Mouse (Mus musculus) forebrain, embryonic 14.5 days (tissue): ENCODE measurements around the gene Mfsd4b3. TPM values are rescaled to one million over a fixed set of nuclear protein-coding genes. Genes with fewer than 3 reads are reported as not detected.

ENCODE experiments used
- ATAC-seq: fragments of 200-750 bp; cut with Nextera tagmentation; 2 replicates; pipeline ENCODE4 v1.8.0; 2017; ENCODE audit warnings: mild to moderate bottlenecking, moderate library complexity
- DNase-seq: peaks from one replicate; pipeline ENCODE4 v3.0.0-alpha.2; 2015; ENCODE audit warnings: low spot score
- H3K27ac ChIP-seq: fragments of 300-500 bp; sonication (generic); 2 replicates; pipeline ENCODE4 v1.5.1; 2014; ENCODE audit warnings: low read depth, mild to moderate bottlenecking, control low read depth, low read length, moderate library complexity
- H3K27me3 ChIP-seq: fragments of 300-500 bp; sonication (generic); replicated peaks from 2 replicates; pipeline ENCODE4 v1.6.1; 2014; ENCODE audit warnings: low read length, control low read depth, mixed read lengths; ENCODE audit not compliant: control insufficient read depth, insufficient read depth
- H3K36me3 ChIP-seq: fragments of 300-500 bp; sonication (generic); 2 replicates; pipeline ENCODE4 v1.6.1; 2014; ENCODE audit warnings: low read length, control low read depth; ENCODE audit not compliant: control insufficient read depth, insufficient read depth
- H3K4me1 ChIP-seq: fragments of 300-500 bp; sonication (generic); 2 replicates; pipeline ENCODE4 v1.6.1; 2014; ENCODE audit warnings: antibody characterized with exemption, low read length, control low read depth; ENCODE audit not compliant: control insufficient read depth, insufficient read depth
- H3K4me2 ChIP-seq: fragments of 300-500 bp; sonication (generic); 2 replicates; pipeline ENCODE4 v1.6.1; 2014; ENCODE audit warnings: mild to moderate bottlenecking, control low read depth, low read length
- H3K4me3 ChIP-seq: fragments of 300-500 bp; sonication (generic); 2 replicates; pipeline ENCODE4 v1.5.1; 2014; ENCODE audit warnings: low read depth, low read length, control low read depth
- H3K9ac ChIP-seq: fragments of 300-500 bp; sonication (generic); 2 replicates; pipeline ENCODE4 v1.6.1; 2014; ENCODE audit warnings: mild to moderate bottlenecking, low read length, control low read depth, moderate library complexity
- H3K9me3 ChIP-seq: fragments of 300-500 bp; sonication (generic); replicated peaks from 2 replicates; pipeline ENCODE4 v1.6.1; 2016; ENCODE audit warnings: low read length, control low read depth, mixed read lengths; ENCODE audit not compliant: control insufficient read depth
- WGBS: fragments of 180-500 bp; shearing (Covaris S2); extraction: QIAGEN DNeasy Blood & Tissue Kit; methylation state at CpG from one replicate; pipeline ENCODE4 v1.1.7; 2014; 5-methylcytosine and 5-hydroxymethylcytosine counted together
- polyA plus RNA-seq: library from polyadenylated mRNA; unstranded; fragments of >200 nt; fragmentation: Nextera tagmentation; extraction: Ambion mirVana; gene quantifications from 2 replicates; pipeline ENCODE4 v1.2.1, GENCODE M21; 2014

Gene Mfsd4b3
- polyA plus RNA-seq, 1 experiment from 2014 or later = 0.15 TPM

GRCm38 (mm10) chr10:39906799-39907658, 52.9 kb downstream of the Mfsd4b3 start:
- Histone ChIP-seq H3K9me3 (no peaks in the 10 kb centered on the region), H3K4me3 (no peak overlapping the region), H3K27ac (no peak overlapping the region), H3K36me3 (no peaks in the 10 kb centered on the region), H3K4me1 (no peaks in the 10 kb centered on the region), H3K9ac (no peak overlapping the region), H3K27me3 (no peaks in the 10 kb centered on the region), H3K4me2 (no peak overlapping the region)
- no peak for ATAC-seq
- 85% methylated on average over 10 of the region's 10 CpGs for WGBS
- DNase-seq = no peak

GRCm38 (mm10) chr10:39904191-39904590, 55.8 kb downstream of the Mfsd4b3 start:
- Histone ChIP-seq H3K27ac (no peak overlapping the region), H3K9me3 (no peaks in the 10 kb centered on the region), H3K9ac (no peak overlapping the region), H3K36me3 (no peaks in the 10 kb centered on the region), H3K4me2 (no peak overlapping the region), H3K4me1 (0 out of 2 replicates have a peak, but pooled peaks cover 2% of the 10 kb centered on the region), H3K27me3 (no peaks in the 10 kb centered on the region), H3K4me3 (no peak overlapping the region)
- ATAC-seq (no peak), DNase-seq (no peak)
- 79% methylated on average over 3 of the region's 3 CpGs for WGBS

GRCm38 (mm10) chr10:39898874-39899371, 61.0 kb downstream of the Mfsd4b3 start, which contains the start of gene Mfsd4b4:
Mfsd4b4 (minus strand) TSS chr10:39899238.
- Histone ChIP-seq H3K36me3 (no peaks in the 10 kb centered on the region), H3K4me1 (peaks cover 6% of the 10 kb centered on the region; the same call in 1 of the 2 replicates), H3K9ac (peak within 1 kb of the TSS; percentile 85), H3K4me2 (peak within 1 kb of the TSS; percentile 83), H3K9me3 (no peaks in the 10 kb centered on the region), H3K4me3 (peak within 1 kb of the TSS; percentile 66), H3K27me3 (no peaks in the 10 kb centered on the region), H3K27ac (peak within 1 kb of the TSS; percentile 71; the same call in 1 of the 2 replicates)
- DNase-seq (peak; percentile 96), ATAC-seq (peak; percentile 98)
- under 1% methylated on average over 40 of the region's 41 CpGs for WGBS

Other genes starting within 250 kb of the Mfsd4b3 start
- gene Rev3l, start 228.0 kb downstream of the Mfsd4b3 start, polyA plus RNA-seq = 31.6 and 33.3 TPM in 2 replicates
- 3.0 and 3.6 TPM in 2 replicates for gene Mfsd4b4, start 60.9 kb downstream of the Mfsd4b3 start, polyA plus RNA-seq
- gene Mfsd4b2, start 33.2 kb downstream of the Mfsd4b3 start, polyA plus RNA-seq = not detected in 2 replicates
- not detected in 2 replicates for gene Mfsd4b5, start 26.5 kb upstream of the Mfsd4b3 start, polyA plus RNA-seq
- 0.35 and 0.41 TPM in 2 replicates for gene Mfsd4b1, start 65.1 kb upstream of the Mfsd4b3 start, polyA plus RNA-seq
- 2.2 and 2.7 TPM in 2 replicates for gene Slc16a10, start 182.1 kb upstream of the Mfsd4b3 start, polyA plus RNA-seq